Mouse (Mus musculus): ENCODE data around the gene Lcor. TPM values are rescaled to one million over a fixed set of nuclear protein-coding genes. Genes with fewer than 3 reads are reported as not detected.

Lcor gene
- 9.9 and 10.2 TPM in 2 replicates for total RNA-seq (2012; rRNA removed)

- Histone ChIP-seq H3K4me3 (ENCODE audit: insufficient read depth in 1 of 2, low read depth in 1 of 2, low read length in 2 of 2, poor library complexity in 1 of 2, severe bottlenecking in 1 of 2) (peak within 1 kb of the TSS; percentile 85 to 100), H3K36me3 (ENCODE audit: control insufficient read depth, insufficient read depth, low read length, poor library complexity, severe bottlenecking) (no peaks in the 10 kb centered on the region), H3K27ac (ENCODE audit: insufficient read depth, low read depth, low read length, poor library complexity, severe bottlenecking) (peak within 1 kb of the TSS; percentile 99), H3K4me1 (ENCODE audit: control insufficient read depth in 2 of 2, insufficient read depth in 2 of 2, low read length in 2 of 2, poor library complexity in 1 of 2) (peaks cover 3 to 20% of the 10 kb centered on the region in 2 experiments), H3K9me3 (ENCODE audit: control insufficient read depth, insufficient read depth, low read depth, low read length) (no peaks in the 10 kb centered on the region), H3K9ac (ENCODE audit: insufficient read depth, low read depth, low read length, poor library complexity, severe bottlenecking) (peak within 1 kb of the TSS; percentile 99)
- TF ChIP-seq HCFC1 (IDR thresholded peaks at IDR 0.05; ENCODE audit: borderline replicate concordance, insufficient read depth, low read length), result no peak
- no peak for TF ChIP-seq CHD2 (IDR thresholded peaks at IDR 0.05; ENCODE audit: low read depth, low read length)
- in situ Hi-C loops (cut with MboI; ENCODE audit: low sequenced_read_pairs in 2 of 2, unreplicated experiment in 2 of 2), result no loop called here
- no peak for DNase-seq (ENCODE audit: low read depth, low spot score)
Measured at GRCm38 (mm10) chr19:41482190-41482908, at the start of gene Lcor. Lcor (plus strand) TSS chr19:41482637.

DNA sequence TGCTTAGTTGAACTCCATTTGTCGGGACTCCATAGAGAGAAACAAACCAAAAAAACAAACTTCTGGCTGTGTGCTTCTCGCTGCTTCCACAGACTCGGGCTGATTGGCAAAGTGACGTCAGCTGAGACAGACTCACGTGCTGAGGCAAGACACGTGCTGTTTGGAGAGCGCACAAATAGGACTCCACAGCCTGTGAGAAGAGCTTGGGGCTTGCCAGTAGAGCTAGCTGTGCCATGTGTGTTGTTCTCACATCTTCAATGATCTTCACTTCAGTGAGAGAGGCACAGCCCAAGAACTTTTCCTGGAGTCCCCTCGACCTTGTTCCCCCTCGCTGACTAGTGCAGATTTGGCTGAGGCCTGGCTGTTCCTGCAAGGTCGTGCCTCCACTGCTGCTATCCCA lies 47.1 kb upstream of the Lcor start:
- Histone ChIP-seq H3K9me3 (ENCODE audit: control insufficient read depth, insufficient read depth, low read depth, low read length) (no peaks in the 10 kb centered on the region), H3K4me3 (ENCODE audit: insufficient read depth in 1 of 2, low read depth in 1 of 2, low read length in 2 of 2, poor library complexity in 1 of 2, severe bottlenecking in 1 of 2) (no peak overlapping the region), H3K9ac (ENCODE audit: insufficient read depth, low read depth, low read length, poor library complexity, severe bottlenecking) (no peak overlapping the region), H3K36me3 (ENCODE audit: control insufficient read depth, insufficient read depth, low read length, poor library complexity, severe bottlenecking) (no peaks in the 10 kb centered on the region), H3K4me1 (ENCODE audit: control insufficient read depth in 2 of 2, insufficient read depth in 2 of 2, low read length in 2 of 2, poor library complexity in 1 of 2) (no peaks in the 10 kb centered on the region), H3K27ac (ENCODE audit: insufficient read depth, low read depth, low read length, poor library complexity, severe bottlenecking) (no peak overlapping the region; the same call in 1 of the 2 replicates)
- TF ChIP-seq CHD2 (IDR thresholded peaks at IDR 0.05; ENCODE audit: low read depth, low read length) (no peak), ZNF384 (IDR thresholded peaks at IDR 0.05; ENCODE audit: low read depth, low read length) (no peak), MAFK (IDR thresholded peaks at IDR 0.05; ENCODE audit: insufficient read depth, low read depth, low read length) (no peak), HCFC1 (IDR thresholded peaks at IDR 0.05; ENCODE audit: borderline replicate concordance, insufficient read depth, low read length) (no peak), ZC3H11A (IDR thresholded peaks at IDR 0.05; ENCODE audit: borderline replicate concordance, low read depth, low read length) (no peak)
- DNase-seq (ENCODE audit: low read depth, low spot score), result no peak
- in situ Hi-C loops (cut with MboI; ENCODE audit: low sequenced_read_pairs in 2 of 2, unreplicated experiment in 2 of 2), result no loop called here

DNA sequence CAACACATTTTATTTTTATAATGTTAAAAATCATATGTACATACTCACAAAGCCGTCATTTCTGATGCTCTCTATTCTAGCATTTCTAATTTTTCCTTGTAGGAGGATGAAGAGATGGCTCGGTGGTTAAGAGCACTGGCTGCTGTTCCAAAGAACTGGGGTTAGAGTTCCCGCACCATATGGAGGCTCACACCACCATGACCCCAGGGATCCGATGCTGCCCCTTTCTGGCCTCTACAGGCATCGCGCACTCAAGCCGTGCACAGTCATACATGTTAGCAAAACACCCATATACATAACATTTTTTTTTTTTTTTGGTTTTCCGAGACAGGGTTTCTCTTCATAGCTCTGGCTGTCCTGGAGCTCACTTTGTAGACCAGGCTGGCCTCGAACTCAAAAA lies 46.0 kb upstream of the Lcor start:
- DNase-seq (ENCODE audit: low read depth, low spot score), result no peak
- Histone ChIP-seq H3K36me3 (ENCODE audit: control insufficient read depth, insufficient read depth, low read length, poor library complexity, severe bottlenecking) (no peaks in the 10 kb centered on the region), H3K4me3 (ENCODE audit: insufficient read depth in 1 of 2, low read depth in 1 of 2, low read length in 2 of 2, poor library complexity in 1 of 2, severe bottlenecking in 1 of 2) (no peak overlapping the region), H3K4me1 (ENCODE audit: control insufficient read depth in 2 of 2, insufficient read depth in 2 of 2, low read length in 2 of 2, poor library complexity in 1 of 2) (peaks cover 0 to 4% of the 10 kb centered on the region in 2 experiments; a peak in 2 of 4 replicates), H3K9ac (ENCODE audit: insufficient read depth, low read depth, low read length, poor library complexity, severe bottlenecking) (no peak overlapping the region), H3K27ac (ENCODE audit: insufficient read depth, low read depth, low read length, poor library complexity, severe bottlenecking) (no peak overlapping the region), H3K9me3 (ENCODE audit: control insufficient read depth, insufficient read depth, low read depth, low read length) (no peaks in the 10 kb centered on the region)
- in situ Hi-C loops (cut with MboI; ENCODE audit: low sequenced_read_pairs in 2 of 2, unreplicated experiment in 2 of 2), result no loop called here
- TF ChIP-seq HCFC1 (IDR thresholded peaks at IDR 0.05; ENCODE audit: borderline replicate concordance, insufficient read depth, low read length) (no peak), ZC3H11A (IDR thresholded peaks at IDR 0.05; ENCODE audit: borderline replicate concordance, low read depth, low read length) (no peak), CHD2 (IDR thresholded peaks at IDR 0.05; ENCODE audit: low read depth, low read length) (no peak), MAFK (IDR thresholded peaks at IDR 0.05; ENCODE audit: insufficient read depth, low read depth, low read length) (no peak), ZNF384 (IDR thresholded peaks at IDR 0.05; ENCODE audit: low read depth, low read length) (no peak)

DNA sequence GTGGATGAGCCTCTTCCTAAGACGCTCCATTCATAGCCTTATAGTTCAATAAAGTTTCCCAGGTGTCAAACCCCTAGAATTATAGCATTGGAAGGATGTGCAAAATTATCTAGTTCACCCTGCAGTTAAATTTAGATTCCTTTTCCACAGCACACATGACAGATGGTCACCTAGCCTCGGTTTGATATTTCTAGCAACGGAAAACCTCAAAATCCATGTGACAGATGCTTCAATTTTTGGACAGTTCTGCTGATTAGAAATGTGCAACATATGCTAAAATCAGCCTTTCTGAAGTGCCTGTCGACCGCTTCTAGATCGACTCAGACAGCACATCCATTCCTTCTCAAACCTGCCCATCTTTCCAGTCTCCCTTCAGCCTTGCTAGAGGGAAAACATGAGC lies 43.5 kb upstream of the Lcor start:
- no peak for DNase-seq (ENCODE audit: low read depth, low spot score)
- H3K4me1 ChIP-seq (ENCODE audit: control insufficient read depth in 2 of 2, insufficient read depth in 2 of 2, low read length in 2 of 2, poor library complexity in 1 of 2), result peaks cover 2 to 6% of the 10 kb centered on the region in 2 experiments; a peak in 2 of 4 replicates
- no peak overlapping the region for H3K9ac ChIP-seq (ENCODE audit: insufficient read depth, low read depth, low read length, poor library complexity, severe bottlenecking)
- H3K36me3 ChIP-seq (ENCODE audit: control insufficient read depth, insufficient read depth, low read length, poor library complexity, severe bottlenecking), result no peaks in the 10 kb centered on the region
- in situ Hi-C loops (cut with MboI; ENCODE audit: low sequenced_read_pairs in 2 of 2, unreplicated experiment in 2 of 2), result no loop called here
- H3K27ac ChIP-seq (ENCODE audit: insufficient read depth, low read depth, low read length, poor library complexity, severe bottlenecking), result no peak overlapping the region
- no peak overlapping the region for H3K4me3 ChIP-seq (ENCODE audit: insufficient read depth in 1 of 2, low read depth in 1 of 2, low read length in 2 of 2, poor library complexity in 1 of 2, severe bottlenecking in 1 of 2)
- TF ChIP-seq ZC3H11A (IDR thresholded peaks at IDR 0.05; ENCODE audit: borderline replicate concordance, low read depth, low read length) (no peak), HCFC1 (IDR thresholded peaks at IDR 0.05; ENCODE audit: borderline replicate concordance, insufficient read depth, low read length) (no peak), ZNF384 (IDR thresholded peaks at IDR 0.05; ENCODE audit: low read depth, low read length) (no peak), MAFK (IDR thresholded peaks at IDR 0.05; ENCODE audit: insufficient read depth, low read depth, low read length) (no peak), CHD2 (IDR thresholded peaks at IDR 0.05; ENCODE audit: low read depth, low read length) (no peak)
- H3K9me3 ChIP-seq (ENCODE audit: control insufficient read depth, insufficient read depth, low read depth, low read length), result no peaks in the 10 kb centered on the region
